Mouse (Mus musculus) gastrocnemius, adult 2 months (tissue): Measurements from ENCODE around the gene Snx33. TPM values are rescaled to one million over a fixed set of nuclear protein-coding genes. Genes with fewer than 3 reads are reported as not detected.
"Not testable (repeated sequence)": the region's sequence is repeated elsewhere in the genome, so short reads cannot be mapped to it uniquely, and the experiment has no call there.

Experiments used
- DNase-seq: peaks from one replicate; pipeline ENCODE4 v3.0.0; 2022
- H3K27ac ChIP-seq: fragments of 200-600 bp; 2 replicates; pipeline ENCODE4 v1.8.1; 2022; ENCODE audit warnings: mild to moderate bottlenecking
- H3K4me3 ChIP-seq: fragments of 200-600 bp; 2 replicates; pipeline ENCODE4 v1.8.1; 2022; ENCODE audit warnings: mild to moderate bottlenecking, moderate library complexity
- CTCF ChIP-seq: fragments of 200-600 bp; IDR thresholded peaks from 2 replicates; pipeline ENCODE4 v1.8.1; 2022; ENCODE audit warnings: antibody characterized with exemption, mild to moderate bottlenecking, moderate library complexity
- intact Hi-C: fragments of 180-260 bp; cut with DNase I; formaldehyde crosslinking; loops from one replicate; pipeline ENCODE4 v1.15.1; 2025
- total RNA-seq, 2 experiments: library from RNA; stranded (reverse); gene quantifications; 2 replicates each; pipeline ENCODE4 v1.2.3; 2021

Snx33 gene
- total RNA-seq, 2 experiments from 2014 or later = 4.3 to 4.7 TPM

DNA sequence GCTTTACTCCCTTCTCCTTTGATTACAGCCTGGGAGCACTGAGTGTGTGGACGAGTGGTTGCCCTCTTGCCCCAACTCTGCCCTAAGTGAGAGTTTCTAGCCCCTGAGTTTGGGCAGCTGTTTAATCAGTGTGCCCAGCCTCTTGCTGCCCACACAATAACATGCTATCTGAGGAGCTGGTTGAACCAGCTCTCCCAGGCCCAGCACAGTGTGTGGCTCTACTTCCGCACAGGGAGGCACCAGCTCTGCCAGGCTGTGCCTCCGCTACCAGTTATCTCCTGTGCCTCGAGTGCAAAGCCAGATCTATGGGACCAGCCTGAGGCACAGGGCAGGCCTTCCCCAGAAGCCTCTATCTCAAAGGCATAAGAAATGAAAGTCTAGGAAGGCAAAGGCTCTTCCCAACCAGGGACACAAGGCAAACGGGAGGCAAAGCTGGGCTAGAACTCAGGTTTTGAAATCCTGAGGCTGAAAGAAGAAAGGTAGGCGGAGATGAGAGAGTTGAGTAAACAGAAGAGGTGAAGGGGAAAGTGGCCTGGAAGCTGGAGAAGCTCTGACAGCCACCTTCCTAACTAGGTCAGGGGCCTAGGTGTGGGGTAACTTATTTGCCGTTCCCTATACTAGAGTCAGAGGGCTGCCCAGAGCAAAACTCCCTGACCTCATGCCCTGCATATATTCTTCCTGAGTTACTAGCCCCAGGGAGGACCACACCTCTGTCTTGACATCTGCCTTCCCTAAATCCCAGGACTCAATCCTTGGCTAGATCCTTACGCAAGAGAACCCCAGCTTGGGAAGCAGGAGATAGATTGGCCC lies 4.1 kb downstream of the Snx33 start:
- H3K4me3 ChIP-seq = peak overlapping the region; percentile 88
- intact Hi-C loops = no loop called here
- no peak for DNase-seq
- TF ChIP-seq CTCF = no peak
- peak overlapping the region; percentile 93 for H3K27ac ChIP-seq

DNA sequence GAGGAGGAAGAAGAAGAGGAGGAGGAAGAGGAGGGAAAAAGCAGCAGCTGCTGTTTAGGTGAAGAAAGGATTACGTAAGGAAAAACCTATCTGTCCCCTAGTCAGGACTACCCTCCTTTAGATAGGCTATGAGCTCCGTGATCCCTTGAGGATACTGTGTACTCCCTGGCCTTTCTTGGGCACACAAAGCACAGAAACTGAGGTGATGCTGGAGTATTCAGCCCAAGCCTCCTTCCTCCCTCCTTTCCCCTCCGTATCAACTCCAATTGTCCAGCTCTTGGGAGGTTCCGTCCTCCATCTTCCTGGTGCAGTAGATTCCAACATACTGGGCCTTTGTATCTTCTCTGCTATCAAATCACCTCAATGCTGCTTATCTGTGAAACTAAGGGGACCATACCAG lies 5.4 kb downstream of the Snx33 start:
- Histone ChIP-seq H3K27ac (peak overlapping the region; percentile 93), H3K4me3 (peak overlapping the region; percentile 88)
- no peak for DNase-seq
- intact Hi-C loops = no loop called here
- no peak for TF ChIP-seq CTCF

DNA sequence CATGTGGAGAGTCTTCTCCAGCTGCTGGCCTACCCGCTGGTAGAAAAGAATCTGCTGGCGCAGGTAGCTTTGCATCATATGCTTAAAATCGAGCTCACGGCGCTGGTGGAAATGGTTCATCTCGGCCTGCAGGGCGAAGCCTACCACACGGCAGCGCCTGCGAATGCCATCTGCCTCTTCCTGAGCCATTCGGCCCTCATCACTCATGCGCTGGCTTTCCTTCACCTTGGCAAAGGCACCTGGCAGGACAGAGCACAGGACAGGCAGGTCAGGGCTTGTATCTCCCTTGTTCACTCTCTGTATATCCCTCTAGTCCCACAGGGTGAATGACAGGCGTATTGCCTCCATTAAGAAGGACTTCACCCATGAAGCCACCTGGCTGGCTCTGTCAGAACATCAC lies 9.7 kb downstream of the Snx33 start:
- no peak overlapping the region for H3K27ac ChIP-seq
- no peak for TF ChIP-seq CTCF
- DNase-seq = no peak
- intact Hi-C loops = no loop called here
- no peak overlapping the region for H3K4me3 ChIP-seq

DNA sequence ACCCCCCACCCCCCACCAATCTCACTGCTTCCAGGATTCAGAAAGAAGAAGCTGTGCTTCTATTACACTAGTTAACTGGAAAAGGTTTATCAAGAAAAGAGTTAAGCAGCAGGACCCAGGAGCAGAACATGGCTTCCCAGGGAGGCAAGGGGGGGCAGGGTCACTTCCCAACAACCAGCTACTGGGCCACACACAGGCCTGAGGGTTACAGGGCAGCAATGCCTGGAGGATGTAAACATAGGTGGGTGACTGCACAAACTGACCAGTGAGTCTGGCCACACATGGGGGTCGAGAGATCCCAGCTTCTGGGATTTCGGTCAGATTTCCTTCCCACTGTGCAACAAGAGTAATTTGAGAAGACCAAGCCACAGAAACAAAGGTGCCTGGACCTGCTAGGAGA lies 11.0 kb downstream of the Snx33 start:
- intact Hi-C loops = no loop called here
- no peak for TF ChIP-seq CTCF
- H3K4me3 ChIP-seq = no peak overlapping the region
- no peak for DNase-seq
- no peak overlapping the region for H3K27ac ChIP-seq

DNA sequence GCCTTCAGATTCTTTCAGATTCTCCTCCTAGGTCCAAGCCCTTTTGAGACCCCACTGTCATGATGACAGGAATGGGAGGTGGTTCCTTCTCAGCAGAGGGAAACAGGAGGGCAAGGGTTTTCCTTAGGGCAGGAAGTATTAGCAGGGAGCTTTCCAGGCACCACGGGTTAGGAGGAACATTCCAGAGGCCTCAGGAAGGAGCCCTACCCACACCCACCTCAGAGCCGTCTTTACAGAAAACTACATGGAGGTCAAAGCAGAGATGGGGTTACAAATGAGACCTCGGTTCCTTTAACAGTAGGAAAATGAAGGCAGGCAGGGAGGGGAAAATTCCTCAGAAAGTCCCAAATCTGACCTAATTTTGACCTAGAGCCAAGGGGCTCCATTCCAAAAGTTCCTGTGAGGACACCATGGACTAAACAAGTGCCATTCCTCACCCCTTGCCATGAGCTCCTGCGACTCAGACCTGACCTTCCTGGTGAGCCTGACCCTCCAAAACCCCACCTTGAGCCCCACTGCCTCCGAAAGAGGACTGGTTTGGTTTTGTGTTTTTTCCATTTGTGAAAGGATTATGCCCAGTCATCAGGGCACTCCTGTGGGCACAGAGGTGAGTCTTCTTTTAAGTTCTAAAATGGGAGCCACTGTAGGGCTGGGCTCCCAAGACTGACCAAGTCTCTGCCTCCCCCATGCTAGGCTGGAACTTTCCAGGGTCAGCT lies 12.3 kb downstream of the Snx33 start:
- DNase-seq = peak; percentile 52
- intact Hi-C loops = no loop called here
- Histone ChIP-seq H3K4me3 (no peak overlapping the region), H3K27ac (peak overlapping the region; percentile 58)
- TF ChIP-seq CTCF = no peak

DNA sequence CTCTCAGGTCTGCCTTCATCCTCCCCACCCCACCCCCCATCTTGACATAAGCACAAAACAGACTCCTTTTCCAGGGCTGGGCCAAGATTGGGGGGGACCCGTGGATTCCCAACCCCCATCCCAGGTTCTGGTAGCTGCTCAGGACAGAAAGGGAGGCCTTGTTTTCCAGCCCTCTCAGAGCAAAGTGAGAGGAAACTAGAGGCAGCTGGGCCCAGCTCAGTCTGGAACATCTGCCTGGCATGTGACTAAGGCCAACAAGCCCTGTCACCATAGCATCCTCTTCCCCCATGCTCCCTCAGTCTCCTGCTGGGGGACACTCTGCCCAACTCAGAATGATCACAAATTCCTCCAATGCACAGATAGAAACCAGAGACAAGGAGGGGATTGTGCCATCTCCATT lies 13.1 kb downstream of the Snx33 start:
- Histone ChIP-seq H3K4me3 (no peak overlapping the region), H3K27ac (peak overlapping the region; percentile 58)
- intact Hi-C loops = no loop called here
- no peak for TF ChIP-seq CTCF
- no peak for DNase-seq

DNA sequence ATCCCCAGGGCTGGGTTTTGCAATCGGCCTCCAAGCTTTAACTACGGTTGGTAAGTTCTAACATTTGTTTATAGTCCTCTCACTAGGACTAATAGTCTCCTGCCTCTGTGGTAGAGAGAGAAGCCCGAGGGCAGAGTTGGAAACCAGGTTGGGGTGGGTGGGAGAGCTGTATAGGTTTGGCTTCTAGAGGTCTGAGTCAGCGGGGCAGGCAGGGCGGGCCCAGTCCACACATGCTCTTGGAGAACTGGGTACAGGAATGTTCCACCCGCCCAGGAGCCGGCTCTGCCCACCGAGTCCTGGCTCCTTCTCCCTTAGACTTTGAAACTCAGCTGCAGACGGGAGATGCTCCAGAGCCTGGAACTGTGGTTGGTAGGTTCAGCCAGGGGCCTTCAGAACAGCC lies 14.2 kb downstream of the Snx33 start:
- Histone ChIP-seq H3K4me3 (no peak overlapping the region), H3K27ac (peak overlapping the region; percentile 63)
- TF ChIP-seq CTCF = no peak
- intact Hi-C loops = no loop called here
- peak; percentile 60 for DNase-seq

DNA sequence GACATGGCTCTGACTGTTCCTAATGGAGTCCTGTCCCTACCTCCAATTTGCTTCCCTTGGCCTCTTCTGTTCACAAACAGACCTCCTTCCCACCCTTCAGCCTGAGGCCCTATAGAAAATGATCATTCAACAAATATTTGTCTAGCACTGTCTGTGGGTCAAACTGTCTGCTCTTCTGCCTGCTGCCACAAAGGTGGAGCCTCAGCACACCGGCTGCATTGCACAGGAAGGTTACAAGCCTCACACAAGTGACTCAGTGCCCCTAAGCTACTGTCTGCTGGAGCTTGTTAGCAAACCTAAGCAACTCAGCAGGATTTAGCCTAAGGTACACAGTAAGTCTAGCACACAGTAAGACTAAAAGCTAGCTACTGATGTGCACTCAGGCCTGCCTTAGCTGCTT lies 17.2 kb downstream of the Snx33 start:
- no peak for DNase-seq
- H3K4me3 ChIP-seq = no peak overlapping the region
- TF ChIP-seq CTCF = no peak
- no peak overlapping the region for H3K27ac ChIP-seq
- intact Hi-C loops = no loop called here

DNA sequence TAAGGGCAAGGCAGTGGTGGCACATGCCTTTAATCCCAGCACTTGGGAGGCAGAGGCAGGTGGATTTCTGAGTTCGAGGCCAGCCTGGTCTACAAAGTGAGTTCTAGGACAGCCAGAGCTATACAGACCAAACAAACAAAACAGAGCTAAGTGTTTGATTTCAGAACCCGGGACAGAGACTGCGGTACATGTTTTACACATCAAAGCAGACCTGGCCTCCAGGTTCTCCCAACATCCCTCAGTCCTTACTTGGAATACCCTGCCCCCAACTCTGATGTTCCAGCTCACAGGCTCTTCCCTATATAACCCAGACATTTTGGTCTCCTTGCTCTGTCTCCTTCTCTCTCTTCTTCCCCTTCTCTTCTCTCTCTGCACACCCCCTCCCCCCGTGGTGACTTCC lies 18.2 kb downstream of the Snx33 start:
- DNase-seq, H3K4me3 ChIP-seq, intact Hi-C loops, H3K27ac ChIP-seq: not testable (repeated sequence)

DNA sequence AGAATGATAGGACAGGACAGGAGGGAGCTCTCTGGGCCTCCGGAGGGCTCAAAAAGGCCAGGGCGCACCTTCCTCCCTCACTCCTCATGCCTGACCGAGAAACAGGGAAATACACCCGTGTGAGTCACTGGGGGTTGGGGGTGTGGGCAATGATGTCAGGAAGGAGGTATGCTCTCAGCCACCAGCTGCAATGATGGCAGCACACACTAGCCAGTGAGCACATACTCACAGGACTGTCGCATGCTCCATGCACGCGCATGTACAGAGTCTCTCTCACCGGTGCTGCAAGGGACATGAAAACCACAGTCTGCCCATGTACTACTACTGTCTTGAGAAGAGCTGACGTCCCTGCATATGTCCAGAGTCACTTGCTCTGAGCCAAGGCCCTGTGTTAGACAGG lies 20.6 kb downstream of the Snx33 start:
- DNase-seq = peak; percentile 38
- H3K4me3 ChIP-seq = no peak overlapping the region
- intact Hi-C loops = no loop called here
- no peak for TF ChIP-seq CTCF
- H3K27ac ChIP-seq = no peak overlapping the region

DNA sequence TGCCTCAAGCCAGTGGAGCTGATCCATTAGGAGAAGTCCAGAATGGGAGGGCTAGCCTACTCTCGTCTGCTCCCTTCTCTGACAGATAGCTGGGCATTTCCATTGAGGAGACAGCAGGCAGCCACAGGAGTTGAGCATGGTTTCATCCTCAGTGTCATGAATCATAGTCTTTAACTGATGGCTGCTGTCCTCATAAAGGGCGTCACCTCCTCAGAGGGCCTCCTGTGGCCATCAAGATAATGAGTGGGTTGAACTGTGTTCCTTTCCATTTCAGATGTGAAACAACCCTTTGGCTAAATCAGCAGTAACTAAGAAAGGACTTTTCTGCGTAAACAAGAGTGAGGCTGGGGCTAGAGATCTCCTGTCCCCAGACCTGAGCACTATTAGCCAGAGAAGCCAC lies 24.5 kb downstream of the Snx33 start:
- TF ChIP-seq CTCF = no peak
- H3K4me3 ChIP-seq = no peak overlapping the region
- intact Hi-C loops = no loop called here
- peak; percentile 12 for DNase-seq
- H3K27ac ChIP-seq = no peak overlapping the region

DNA sequence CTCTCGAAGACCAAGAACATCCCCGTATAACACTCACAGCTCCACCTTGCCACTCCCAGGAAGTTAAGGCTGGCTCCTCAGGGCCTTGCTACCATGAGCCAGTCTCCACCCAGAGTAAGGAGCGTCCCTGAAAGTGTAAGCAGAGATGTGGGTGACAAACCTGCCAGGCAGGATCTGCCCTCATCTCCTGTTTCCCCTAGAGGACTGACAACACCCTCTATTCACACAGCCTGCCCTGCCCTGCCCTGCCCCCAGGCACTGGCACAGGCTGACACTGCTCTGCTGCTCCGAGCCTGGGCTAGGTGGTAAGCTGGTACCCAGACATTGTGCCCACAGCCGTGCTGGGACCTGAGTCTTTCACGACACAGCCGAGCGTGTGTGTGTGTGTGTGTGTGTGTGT lies 27.0 kb downstream of the Snx33 start:
- peak overlapping the region; percentile 57 for H3K27ac ChIP-seq
- intact Hi-C loops = no loop called here

DNA sequence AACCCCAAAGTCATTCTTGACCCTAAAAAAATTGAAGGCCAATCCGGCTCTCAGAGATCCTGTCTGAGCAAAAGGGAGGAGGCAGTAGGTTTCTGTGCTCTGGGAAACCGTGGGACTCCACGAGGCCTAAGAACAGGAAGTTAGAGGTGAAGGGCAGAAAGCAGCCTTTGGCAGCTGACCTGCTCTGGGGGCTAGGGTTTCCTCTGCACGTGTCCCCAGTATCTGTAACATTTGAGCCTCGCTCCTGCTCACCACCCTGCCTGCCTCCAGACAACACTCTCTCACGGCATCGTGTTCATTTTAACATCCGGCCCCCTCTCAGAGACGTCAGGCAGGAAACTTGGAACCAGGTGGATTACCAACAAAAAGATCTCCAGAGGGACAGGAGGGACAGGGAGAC lies 27.6 kb downstream of the Snx33 start:
- peak overlapping the region; percentile 57 for H3K27ac ChIP-seq
- TF ChIP-seq CTCF = no peak
- intact Hi-C loops = no loop called here
- no peak for DNase-seq
- no peak overlapping the region for H3K4me3 ChIP-seq

More for the DNA sequence above, 27.0 kb downstream of the Snx33 start:
- DNase-seq = peak; percentile 64
- no peak for TF ChIP-seq CTCF
- H3K4me3 ChIP-seq = no peak overlapping the region
